Mouse (Mus musculus) embryo, embryonic 11.5 days (tissue): ENCODE results near the gene Slc35g3.

Experiments used
- DNase-seq: peaks from one replicate; pipeline ENCODE4 v3.0.0-alpha.2; 2012; ENCODE audit warnings: low read depth, low spot score

Gene Slc35g3

GRCm38 (mm10) chr11:69761868-69762267 lies at the start of gene Slc35g3:
Gene Slc35g3, minus strand, starts transcription at chr11:69761968.
- no peak for DNase-seq

- DNase-seq, result no peak
Measured at GRCm38 (mm10) chr11:69810280-69810679, 48.5 kb upstream of the Slc35g3 start.

GRCm38 (mm10) chr11:69807641-69808040 lies 45.9 kb upstream of the Slc35g3 start:
- no peak for DNase-seq

GRCm38 (mm10) chr11:69806378-69806777 lies 44.6 kb upstream of the Slc35g3 start:
- no peak for DNase-seq

GRCm38 (mm10) chr11:69804972-69805909 lies 43.5 kb upstream of the Slc35g3 start, which contains the start of gene Tmem102:
Gene Tmem102, minus strand, starts transcription at chr11:69805624.
- no peak for DNase-seq

GRCm38 (mm10) chr11:69804652-69804940 lies 42.8 kb upstream of the Slc35g3 start:
- DNase-seq, result no peak

GRCm38 (mm10) chr11:69803786-69804651 lies 42.3 kb upstream of the Slc35g3 start:
- DNase-seq, result no peak

- no peak for DNase-seq
Measured at GRCm38 (mm10) chr11:69803328-69803727, 41.6 kb upstream of the Slc35g3 start.

- DNase-seq, result no peak
Measured at GRCm38 (mm10) chr11:69802648-69803105, 40.9 kb upstream of the Slc35g3 start.

- DNase-seq, result no peak
Measured at GRCm38 (mm10) chr11:69801379-69801977, 39.7 kb upstream of the Slc35g3 start, which contains the start of gene Fgf11. Gene Fgf11, minus strand, starts transcription at chr11:69801857.

GRCm38 (mm10) chr11:69800392-69801197 lies 38.8 kb upstream of the Slc35g3 start:
- no peak for DNase-seq

GRCm38 (mm10) chr11:69800138-69800391 lies 38.3 kb upstream of the Slc35g3 start:
- no peak for DNase-seq

- DNase-seq, result no peak
Measured at GRCm38 (mm10) chr11:69799394-69800137, 37.8 kb upstream of the Slc35g3 start.

GRCm38 (mm10) chr11:69797924-69798323 lies 36.2 kb upstream of the Slc35g3 start:
- DNase-seq, result no peak

GRCm38 (mm10) chr11:69795983-69796435 lies 34.2 kb upstream of the Slc35g3 start:
- no peak for DNase-seq

- peak; percentile 82 for DNase-seq
Measured at GRCm38 (mm10) chr11:69795168-69795982, 33.6 kb upstream of the Slc35g3 start, which contains the start of gene Chrnb1. Gene Chrnb1, minus strand, starts transcription at chr11:69795943.

- DNase-seq, result no peak
Measured at GRCm38 (mm10) chr11:69793429-69793828, 31.7 kb upstream of the Slc35g3 start.

- no peak for DNase-seq
Measured at GRCm38 (mm10) chr11:69791420-69791819, 29.7 kb upstream of the Slc35g3 start.

GRCm38 (mm10) chr11:69789431-69789830 lies 27.7 kb upstream of the Slc35g3 start:
- DNase-seq, result no peak
